ENCODE assay signal across 10 mouse cellular contexts in genomic region chr16:15054306-15055001, GRCm38 (mm10).
A peak's percentile ranks its signal among the peaks of the same experiment; 100 is the strongest.
DNase-seq lines count a peak whose midpoint lies in the region; ATAC-seq and TF ChIP-seq lines count a peak whose summit lies in the region.
"Had no signal": no experiment of that assay in that cellular context is flagged by ENCODE, and none has a peak within 500 bp of the region (broad histone marks: within the 10 kb centered on the region; RNA-seq: fewer than 3 reads in every experiment).

No protein-coding gene starts in this region.

- no peak overlapping the region for H3K4me3 ChIP-seq in hindbrain, embryonic 14.5 days (replicated peaks; ENCODE audit: low read length)
- no peak overlapping the region for H3K4me3 ChIP-seq in hindbrain, embryonic 16.5 days (ENCODE audit: low read length)
- no peak overlapping the region for H3K4me3 ChIP-seq in gastrocnemius, adult 2 months
- no peak overlapping the region for H3K4me3 ChIP-seq in limb, embryonic 15.5 days
- H3K4me3 ChIP-seq: midbrain, embryonic 15.5 days had no signal

- H3K9me3 ChIP-seq in hindbrain, embryonic 14.5 days (ENCODE audit: control insufficient read depth, low read length), result no peaks in the 10 kb centered on the region
- no peaks in the 10 kb centered on the region for H3K9me3 ChIP-seq in hindbrain, embryonic 16.5 days (ENCODE audit: control insufficient read depth, low read length)
- H3K9me3 ChIP-seq in limb, embryonic 15.5 days, result no peaks in the 10 kb centered on the region
- H3K9me3 ChIP-seq: midbrain, embryonic 15.5 days had no signal

- no peak for TF ChIP-seq CTCF in gastrocnemius, adult 2 months (IDR thresholded peaks at IDR 0.05)

- no peaks in the 10 kb centered on the region for H3K36me3 ChIP-seq in hindbrain, embryonic 14.5 days (replicated peaks; ENCODE audit: control insufficient read depth, insufficient read depth)
- H3K36me3 ChIP-seq in hindbrain, embryonic 16.5 days (ENCODE audit: control insufficient read depth, insufficient read depth, low read length), result no peaks in the 10 kb centered on the region
- no peaks in the 10 kb centered on the region for H3K36me3 ChIP-seq in limb, embryonic 15.5 days
- H3K36me3 ChIP-seq: midbrain, embryonic 15.5 days had no signal

- no peak overlapping the region for H3K4me2 ChIP-seq in hindbrain, embryonic 14.5 days (replicated peaks)
- no peak overlapping the region for H3K4me2 ChIP-seq in hindbrain, embryonic 16.5 days (ENCODE audit: low read length)
- H3K4me2 ChIP-seq in limb, embryonic 15.5 days, result no peak overlapping the region
- H3K4me2 ChIP-seq: midbrain, embryonic 15.5 days had no signal

- no peak overlapping the region for H3K9ac ChIP-seq in hindbrain, embryonic 14.5 days
- H3K9ac ChIP-seq in hindbrain, embryonic 16.5 days (ENCODE audit: low read depth, low read length), result no peak overlapping the region
- H3K9ac ChIP-seq in limb, embryonic 15.5 days, result no peak overlapping the region
- H3K9ac ChIP-seq: liver, embryonic 14.5 days; midbrain, embryonic 15.5 days had no signal

- intact Hi-C loops in gastrocnemius, adult 2 months (cut with DNase I), result no loop called here

- H3K27ac ChIP-seq in hindbrain, embryonic 14.5 days, result no peak overlapping the region
- H3K27ac ChIP-seq in hindbrain, embryonic 16.5 days (ENCODE audit: low read depth, low read length), result no peak overlapping the region
- H3K27ac ChIP-seq in gastrocnemius, adult 2 months, result no peak overlapping the region
- peak overlapping the region; percentile 54 for H3K27ac ChIP-seq in limb, embryonic 15.5 days
- H3K27ac ChIP-seq: liver, embryonic 14.5 days; midbrain, embryonic 15.5 days had no signal

- 32% methylated on average over 5 of the region's 5 CpGs for WGBS in hindbrain, embryonic 14.5 days
- WGBS in hindbrain, embryonic 16.5 days, result 41% methylated on average over 5 of the region's 5 CpGs
- WGBS in limb, embryonic 15.5 days, result 24% methylated on average over 5 of the region's 5 CpGs

- 0 out of 2 replicates have a peak, but pooled peaks cover 11% of the 10 kb centered on the region for H3K4me1 ChIP-seq in hindbrain, embryonic 14.5 days (replicated peaks; ENCODE audit: control insufficient read depth, insufficient read depth, low read length)
- H3K4me1 ChIP-seq in hindbrain, embryonic 16.5 days (ENCODE audit: control insufficient read depth, insufficient read depth, low read depth, low read length), result peaks cover 12% of the 10 kb centered on the region
- H3K4me1 ChIP-seq in limb, embryonic 15.5 days, result peaks cover 46% of the 10 kb centered on the region

- no peak for DNase-seq in hindbrain, embryonic 14.5 days (ENCODE audit: low spot score)
- peak; percentile 16 for DNase-seq in brain, adult 2 months (ENCODE audit: low read depth, low spot score)
- DNase-seq in gastrocnemius, adult 2 months, result peak; percentile 35
- DNase-seq in testis, postnatal 10 days (ENCODE audit: low spot score), result no peak
- no peak for DNase-seq in urinary bladder, postnatal 14 days (ENCODE audit: low spot score)
- DNase-seq: right cerebral cortex, adult 18-20 months had no signal

- no peaks in the 10 kb centered on the region for H3K27me3 ChIP-seq in hindbrain, embryonic 14.5 days (ENCODE audit: control insufficient read depth, insufficient read depth, low read length)
- H3K27me3 ChIP-seq in hindbrain, embryonic 16.5 days (replicated peaks; ENCODE audit: control insufficient read depth, insufficient read depth, low read length), result no peaks in the 10 kb centered on the region
- no peaks in the 10 kb centered on the region for H3K27me3 ChIP-seq in limb, embryonic 15.5 days
- H3K27me3 ChIP-seq: midbrain, embryonic 15.5 days had no signal

- peak; percentile 35; the same call in 1 of the 2 replicates for ATAC-seq in hindbrain, embryonic 14.5 days (ENCODE audit: low FRiP score)
- no peak for ATAC-seq in hindbrain, embryonic 16.5 days
- 0 out of 2 replicates have a peak, but pooled peaks have one; percentile 43 for ATAC-seq in limb, embryonic 15.5 days (ENCODE audit: insufficient number of reproducible peaks, low FRiP score, low TSS enrichment, low read depth)
- ATAC-seq: midbrain, embryonic 15.5 days had no signal

Comparison
In these comparisons a context has a peak if more than half of its experiments do, and no peak if none do; other contexts are left out.
1. DNase-seq: peak in brain, adult 2 months (single experiment) and gastrocnemius, adult 2 months (single experiment); none in hindbrain, embryonic 14.5 days (single experiment), testis, postnatal 10 days (single experiment) and urinary bladder, postnatal 14 days (single experiment).